Mouse (Mus musculus): ENCODE data around the gene Rmdn2.

DNA sequence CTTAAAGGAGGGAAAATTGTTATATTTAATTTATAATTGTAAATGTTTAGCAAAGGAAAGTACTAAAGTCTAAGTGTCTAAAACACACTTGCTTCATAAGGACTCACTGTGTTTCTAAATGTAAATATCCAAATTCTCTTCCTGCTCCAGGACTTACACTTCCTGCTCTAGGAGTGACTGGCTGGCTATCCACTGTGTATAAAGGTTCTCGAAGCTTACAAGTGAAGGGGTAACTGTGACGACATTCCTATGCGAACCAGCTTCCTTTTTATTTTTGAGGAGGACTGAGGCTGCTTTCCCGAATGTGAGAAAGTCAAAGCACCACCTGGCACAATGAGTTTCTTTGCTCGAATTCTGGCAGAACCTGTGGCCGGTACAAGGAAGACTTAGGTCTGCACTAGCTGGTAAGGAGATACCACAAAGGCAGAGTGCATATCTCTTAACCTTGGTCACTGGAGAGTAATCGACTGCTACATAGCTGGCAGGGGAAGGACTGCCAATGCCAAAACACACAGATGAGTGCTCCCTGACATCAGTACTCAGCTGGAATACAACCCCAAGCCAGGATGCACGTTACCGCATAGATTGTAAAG is 1.4 kb upstream of the Rmdn2 start:
- TF ChIP-seq POLR2A (IDR thresholded peaks at IDR 0.05; ENCODE audit: extremely low read depth, insufficient read depth, low read length) (no peak), CTCF (IDR thresholded peaks at IDR 0.05; ENCODE audit: low read depth, low read length) (no peak)

All from liver, adult 2 months (tissue).